ENCODE assay signal across 15 mouse cellular contexts in genomic region chr4:125008220-125008619, GRCm38 (mm10). TPM values are rescaled to one million over a fixed set of nuclear protein-coding genes. Genes with fewer than 3 reads are reported as not detected.
"Had no signal": no experiment of that assay in that cellular context is flagged by ENCODE, and none has a peak within 500 bp of the region (broad histone marks: within the 10 kb centered on the region; RNA-seq: fewer than 3 reads in every experiment).

No protein-coding gene starts in this region.

- H3K9ac ChIP-seq: kidney, embryonic 15.5 days; liver, embryonic 13.5 days; lung, embryonic 15.5 days had no signal

- DNase-seq: kidney, adult 2 months; kidney, postnatal 14 days; liver, embryonic 13.5 days; lung, postnatal 14 days; midbrain, embryonic 14.5 days; thymus, adult 18-20 months; thymus, postnatal 36 days had no signal

- H3K4me3 ChIP-seq: kidney, embryonic 15.5 days; liver, embryonic 13.5 days; lung, embryonic 15.5 days had no signal

- H3K9me3 ChIP-seq: kidney, embryonic 15.5 days; liver, embryonic 13.5 days; lung, embryonic 15.5 days had no signal

- H3K4me2 ChIP-seq: liver, embryonic 13.5 days; lung, embryonic 15.5 days; midbrain, embryonic 11.5 days had no signal

- H3K36me3 ChIP-seq: kidney, embryonic 15.5 days; liver, embryonic 13.5 days; lung, embryonic 15.5 days had no signal

- ATAC-seq: intestine, postnatal 0 days had no signal

- H3K4me1 ChIP-seq: liver, embryonic 13.5 days; lung, embryonic 15.5 days had no signal

- H3K27ac ChIP-seq: kidney, embryonic 15.5 days; liver, embryonic 13.5 days; lung, embryonic 15.5 days had no signal

RNA-seq across cellular contexts. Expression of gene Dnali1, which starts 57.3 kb away (rescaled TPM):
- polyA plus RNA-seq: intestine, postnatal 0 days; kidney, embryonic 15.5 days; liver, embryonic 13.5 days; liver, embryonic 16.5 days; neural tube, embryonic 11.5 days; small intestine, adult 2 months; spleen, adult 2 months had no signal
